Mouse (Mus musculus): ENCODE results near the gene Tmem19. TPM values are rescaled to one million over a fixed set of nuclear protein-coding genes. Genes with fewer than 3 reads are reported as not detected.

Tmem19 gene
- polyA plus RNA-seq, 1 experiment: not detected

DNA sequence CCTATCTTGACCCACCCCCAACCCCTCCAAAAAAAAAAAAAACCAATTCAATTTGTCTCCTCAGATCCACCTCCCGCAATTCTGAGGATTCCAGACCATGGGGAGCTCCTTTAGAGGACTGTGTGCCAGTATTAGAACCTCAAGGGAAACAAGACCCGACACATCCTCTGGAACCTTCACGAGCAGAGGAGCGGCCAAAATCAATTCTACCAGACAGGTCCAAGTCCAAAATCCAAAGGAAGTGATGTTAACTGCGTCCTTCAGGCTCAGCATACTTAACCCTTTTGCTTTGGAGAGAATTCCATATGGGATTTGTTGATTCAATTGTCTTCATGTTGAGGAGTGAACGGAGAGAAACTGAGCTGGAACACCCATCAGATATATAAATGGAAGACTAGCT, 7.3 kb downstream of the Tmem19 start:
- no peak for TF ChIP-seq POLR2A (IDR thresholded peaks at IDR 0.05; ENCODE audit: insufficient read depth, low read depth, low read length)
- no peak overlapping the region for H3K27ac ChIP-seq (ENCODE audit: insufficient read depth, low read depth, low read length)
- no peak overlapping the region for H3K4me3 ChIP-seq (ENCODE audit: insufficient read depth, low read depth, low read length)
- WGBS: 93% methylated on average over 6 of the region's 6 CpGs
- no peaks in the 10 kb centered on the region for H3K4me1 ChIP-seq (ENCODE audit: control insufficient read depth, insufficient read depth, low read length)

GRCm38 (mm10) chr10:115354553-115354952, 7.7 kb downstream of the Tmem19 start:
- TF ChIP-seq CTCF (IDR thresholded peaks at IDR 0.05; ENCODE audit: insufficient read depth, low read depth, low read length) (no peak), POLR2A (IDR thresholded peaks at IDR 0.05; ENCODE audit: insufficient read depth, low read depth, low read length) (no peak)
- no peak overlapping the region for H3K4me3 ChIP-seq (ENCODE audit: insufficient read depth, low read depth, low read length)
- no peak overlapping the region for H3K27ac ChIP-seq (ENCODE audit: insufficient read depth, low read depth, low read length)
- whole genome bisulfite sequencing: 49% methylated on average over 6 of the region's 6 CpGs
- no peaks in the 10 kb centered on the region for H3K4me1 ChIP-seq (ENCODE audit: control insufficient read depth, insufficient read depth, low read length)

- Histone ChIP-seq H3K4me1 (ENCODE audit: control insufficient read depth, insufficient read depth, low read length) (peaks cover 2% of the 10 kb centered on the region; the same call in 1 of the 2 replicates), H3K4me3 (ENCODE audit: insufficient read depth, low read depth, low read length) (no peak overlapping the region), H3K27ac (ENCODE audit: insufficient read depth, low read depth, low read length) (no peak overlapping the region)
- no peak for TF ChIP-seq CTCF (IDR thresholded peaks at IDR 0.05; ENCODE audit: insufficient read depth, low read depth, low read length)
- no peak for TF ChIP-seq POLR2A (IDR thresholded peaks at IDR 0.05; ENCODE audit: insufficient read depth, low read depth, low read length)
- 85% methylated on average over 2 of the region's 2 CpGs for WGBS
These were observed 11.4 kb downstream of the Tmem19 start for GRCm38 (mm10) chr10:115350810-115351397.

- no peak overlapping the region for H3K4me3 ChIP-seq (ENCODE audit: insufficient read depth, low read depth, low read length)
- WGBS: 78% methylated on average over 7 of the region's 7 CpGs
- H3K4me1 ChIP-seq (ENCODE audit: control insufficient read depth, insufficient read depth, low read length): peaks cover 2% of the 10 kb centered on the region; the same call in 1 of the 2 replicates
- H3K27ac ChIP-seq (ENCODE audit: insufficient read depth, low read depth, low read length): no peak overlapping the region
- no peak for TF ChIP-seq POLR2A (IDR thresholded peaks at IDR 0.05; ENCODE audit: insufficient read depth, low read depth, low read length)
- no peak for TF ChIP-seq CTCF (IDR thresholded peaks at IDR 0.05; ENCODE audit: insufficient read depth, low read depth, low read length)
These were observed 12.8 kb downstream of the Tmem19 start for GRCm38 (mm10) chr10:115349509-115349908.

GRCm38 (mm10) chr10:115349029-115349428, 13.3 kb downstream of the Tmem19 start:
- peaks cover 2% of the 10 kb centered on the region; the same call in 1 of the 2 replicates for H3K4me1 ChIP-seq (ENCODE audit: control insufficient read depth, insufficient read depth, low read length)
- TF ChIP-seq CTCF (IDR thresholded peaks at IDR 0.05; ENCODE audit: insufficient read depth, low read depth, low read length) (no peak), POLR2A (IDR thresholded peaks at IDR 0.05; ENCODE audit: insufficient read depth, low read depth, low read length) (no peak)
- H3K27ac ChIP-seq (ENCODE audit: insufficient read depth, low read depth, low read length): no peak overlapping the region
- WGBS: 48% methylated on average over 10 of the region's 10 CpGs
- no peak overlapping the region for H3K4me3 ChIP-seq (ENCODE audit: insufficient read depth, low read depth, low read length)

GRCm38 (mm10) chr10:115348131-115348530, 14.2 kb downstream of the Tmem19 start:
- 88% methylated on average over 6 of the region's 6 CpGs for whole genome bisulfite sequencing
- Histone ChIP-seq H3K27ac (ENCODE audit: insufficient read depth, low read depth, low read length) (no peak overlapping the region), H3K4me3 (ENCODE audit: insufficient read depth, low read depth, low read length) (no peak overlapping the region), H3K4me1 (ENCODE audit: control insufficient read depth, insufficient read depth, low read length) (peaks cover 2% of the 10 kb centered on the region; the same call in 1 of the 2 replicates)
- TF ChIP-seq POLR2A (IDR thresholded peaks at IDR 0.05; ENCODE audit: insufficient read depth, low read depth, low read length) (no peak), CTCF (IDR thresholded peaks at IDR 0.05; ENCODE audit: insufficient read depth, low read depth, low read length) (no peak)

- no peak overlapping the region for H3K4me3 ChIP-seq (ENCODE audit: insufficient read depth, low read depth, low read length)
- H3K4me1 ChIP-seq (ENCODE audit: control insufficient read depth, insufficient read depth, low read length): peaks cover 2% of the 10 kb centered on the region; the same call in 1 of the 2 replicates
- no peak overlapping the region for H3K27ac ChIP-seq (ENCODE audit: insufficient read depth, low read depth, low read length)
- TF ChIP-seq CTCF (IDR thresholded peaks at IDR 0.05; ENCODE audit: insufficient read depth, low read depth, low read length) (no peak), POLR2A (IDR thresholded peaks at IDR 0.05; ENCODE audit: insufficient read depth, low read depth, low read length) (no peak)
These were observed 15.9 kb downstream of the Tmem19 start for GRCm38 (mm10) chr10:115346444-115346843.

GRCm38 (mm10) chr10:115342771-115343425, 19.4 kb downstream of the Tmem19 start:
- H3K4me1 ChIP-seq (ENCODE audit: control insufficient read depth, insufficient read depth, low read length): no peaks in the 10 kb centered on the region
- TF ChIP-seq CTCF (IDR thresholded peaks at IDR 0.05; ENCODE audit: insufficient read depth, low read depth, low read length) (no peak), POLR2A (IDR thresholded peaks at IDR 0.05; ENCODE audit: insufficient read depth, low read depth, low read length) (no peak)
- 86% methylated on average over 4 of the region's 4 CpGs for WGBS
- H3K27ac ChIP-seq (ENCODE audit: insufficient read depth, low read depth, low read length): no peak overlapping the region
- H3K4me3 ChIP-seq (ENCODE audit: insufficient read depth, low read depth, low read length): no peak overlapping the region

DNA sequence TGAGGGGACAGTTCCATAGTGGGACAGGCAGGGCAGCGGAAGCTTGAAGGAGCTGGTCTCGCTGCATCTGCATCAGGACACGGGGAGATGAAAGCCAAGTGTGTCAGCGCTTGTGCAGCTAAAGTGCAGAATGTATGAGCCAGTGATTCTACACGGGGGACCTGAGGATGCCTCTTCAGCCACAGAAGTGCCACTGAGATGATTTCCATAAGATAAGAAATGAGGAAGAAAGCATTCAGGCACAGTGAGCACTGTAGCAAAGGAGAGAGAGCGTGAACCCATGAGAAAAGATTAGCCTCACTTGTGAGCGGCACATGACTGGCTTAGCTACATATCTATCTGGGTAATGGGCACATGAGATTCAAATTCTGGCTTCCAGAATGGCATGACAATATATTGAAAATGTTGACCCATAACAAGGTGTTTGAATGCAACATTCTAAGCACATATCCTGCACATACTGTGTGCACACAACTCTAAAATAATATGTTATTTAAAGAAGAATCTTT, 22.4 kb downstream of the Tmem19 start:
- no peak for TF ChIP-seq POLR2A (IDR thresholded peaks at IDR 0.05; ENCODE audit: insufficient read depth, low read depth, low read length)
- no peak for TF ChIP-seq CTCF (IDR thresholded peaks at IDR 0.05; ENCODE audit: insufficient read depth, low read depth, low read length)
- Histone ChIP-seq H3K4me1 (ENCODE audit: control insufficient read depth, insufficient read depth, low read length) (no peaks in the 10 kb centered on the region), H3K27ac (ENCODE audit: insufficient read depth, low read depth, low read length) (no peak overlapping the region), H3K4me3 (ENCODE audit: insufficient read depth, low read depth, low read length) (no peak overlapping the region)
- WGBS: 94% methylated on average over 7 of the region's 7 CpGs
